Mouse (Mus musculus): ENCODE data around the gene Tnfrsf12a.

GRCm38 (mm10) chr17:23644613-23645495 is 32.4 kb downstream of the Tnfrsf12a start, which contains the start of gene Mmp25:
- no peak for TF ChIP-seq CTCF (IDR thresholded peaks at IDR 0.05; ENCODE audit: control insufficient read depth, insufficient read depth, low read length)
- peak; percentile 27; the same call in 1 of the 2 replicates for TF ChIP-seq POLR2A (IDR thresholded peaks at IDR 0.05; ENCODE audit: borderline replicate concordance, control insufficient read depth, low read depth, low read length)
